Mouse (Mus musculus) left cerebral cortex, postnatal 4 days (tissue): ENCODE data around the gene Clp1. TPM values are rescaled to one million over a fixed set of nuclear protein-coding genes. Genes with fewer than 3 reads are reported as not detected.
"Not testable (repeated sequence)": the region's sequence is repeated elsewhere in the genome, so short reads cannot be mapped to it uniquely, and the experiment has no call there.

Experiments used
- DNase-seq: peaks from one replicate; pipeline ENCODE4 v3.0.0-alpha.2; 2022
- intact Hi-C: fragments of 180-260 bp; cut with DNase I; formaldehyde crosslinking; loops from one replicate; pipeline ENCODE4 v1.15.1; 2025
- total RNA-seq, 2 experiments: library from RNA; stranded (reverse); gene quantifications; 2 replicates each; pipeline ENCODE4 v1.2.3; 2021

Clp1 gene
- total RNA-seq, 2 experiments from 2014 or later = 8.3 to 9.3 TPM

DNA sequence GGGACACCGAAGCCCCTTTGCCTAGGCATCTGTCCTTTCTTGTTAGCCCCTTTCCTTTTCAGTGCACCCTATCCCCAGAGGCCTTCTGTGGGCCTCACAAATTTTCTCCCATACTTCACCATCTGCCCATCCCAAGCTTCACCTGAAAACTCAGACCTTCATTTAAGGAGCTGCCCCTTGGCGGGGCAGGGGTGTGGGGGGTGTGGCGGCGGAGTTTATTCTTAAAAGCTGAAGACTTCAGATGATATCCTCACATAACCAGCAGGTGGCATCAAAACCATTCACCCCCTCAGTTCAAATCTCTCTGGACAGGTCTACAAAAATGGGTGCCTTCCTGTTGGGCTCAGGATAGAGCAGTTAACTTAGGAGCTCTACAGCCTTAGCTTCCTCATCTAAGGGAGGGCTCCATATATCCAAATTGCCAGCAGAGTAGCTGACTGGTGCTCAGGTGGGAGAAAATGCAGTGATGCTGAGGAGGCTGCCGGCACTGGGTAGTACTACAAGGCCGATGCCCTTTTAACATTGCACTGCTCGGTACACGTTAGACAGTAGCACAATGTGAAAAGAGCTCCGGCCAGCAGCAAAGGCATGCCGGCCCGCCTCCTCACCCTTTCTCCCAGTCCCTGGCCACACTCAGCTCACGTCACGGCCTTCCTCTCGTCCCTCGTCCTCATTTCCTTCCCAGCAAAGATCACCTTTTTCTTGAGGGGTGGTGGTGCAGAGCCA, 13.6 kb upstream of the Clp1 start:
- peak; percentile 24 for DNase-seq
- intact Hi-C loops = loop anchor here (5.0 kb wide), 1 partner anchor 57 kb away; the partner anchor contains the start of gene Ube2l6

- peak; percentile 38 for DNase-seq
- intact Hi-C loops = no loop called here
Observed at GRCm38 (mm10) chr2:84738271-84738911, 11.2 kb upstream of the Clp1 start.

GRCm38 (mm10) chr2:84737451-84737925, 10.3 kb upstream of the Clp1 start:
- intact Hi-C loops = no loop called here
- peak; percentile 46 for DNase-seq

DNA sequence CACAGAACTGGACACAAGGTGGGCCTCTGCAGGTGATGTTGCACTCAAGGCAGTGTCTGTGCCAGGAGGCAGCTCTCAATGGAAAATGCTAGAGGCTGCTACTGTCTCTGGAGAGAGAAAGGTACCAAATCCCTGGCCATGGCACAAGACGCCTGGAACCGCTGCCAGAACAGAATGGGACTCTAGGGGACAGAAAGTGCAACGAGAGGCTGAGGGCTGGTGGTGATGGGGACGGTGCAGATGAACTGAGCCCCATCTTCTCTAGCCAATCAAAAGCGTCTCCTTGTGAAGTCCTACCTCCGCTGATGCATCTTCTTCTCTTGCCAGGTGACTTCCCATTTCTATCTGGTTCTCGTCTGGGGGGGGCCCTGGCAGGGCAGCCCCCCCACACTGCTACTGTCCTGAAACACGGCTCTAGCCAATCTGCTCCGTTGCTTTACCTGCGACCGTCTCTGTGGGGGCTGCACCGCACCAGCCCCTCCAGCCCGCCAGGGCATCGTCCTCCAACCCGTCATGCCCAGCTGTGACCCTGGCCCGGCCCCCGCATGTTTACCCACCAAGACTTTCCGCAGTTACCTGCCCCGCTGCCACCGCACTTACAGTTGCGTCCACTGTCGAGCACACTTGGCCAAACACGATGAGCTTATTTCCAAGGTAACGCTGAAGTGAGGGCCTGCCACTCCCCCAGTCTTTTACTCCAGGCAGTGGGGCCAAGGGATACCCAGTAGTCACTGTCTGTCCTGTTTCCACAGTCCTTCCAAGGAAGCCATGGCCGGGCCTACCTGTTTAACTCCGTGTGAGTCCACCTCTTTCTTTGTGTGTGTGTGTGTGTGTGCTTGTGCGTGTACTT, 9.4 kb upstream of the Clp1 start:
- intact Hi-C loops = no loop called here
- DNase-seq = peak; percentile 29

GRCm38 (mm10) chr2:84735346-84735920, 8.3 kb upstream of the Clp1 start:
- intact Hi-C loops = no loop called here
- DNase-seq = no peak

DNA sequence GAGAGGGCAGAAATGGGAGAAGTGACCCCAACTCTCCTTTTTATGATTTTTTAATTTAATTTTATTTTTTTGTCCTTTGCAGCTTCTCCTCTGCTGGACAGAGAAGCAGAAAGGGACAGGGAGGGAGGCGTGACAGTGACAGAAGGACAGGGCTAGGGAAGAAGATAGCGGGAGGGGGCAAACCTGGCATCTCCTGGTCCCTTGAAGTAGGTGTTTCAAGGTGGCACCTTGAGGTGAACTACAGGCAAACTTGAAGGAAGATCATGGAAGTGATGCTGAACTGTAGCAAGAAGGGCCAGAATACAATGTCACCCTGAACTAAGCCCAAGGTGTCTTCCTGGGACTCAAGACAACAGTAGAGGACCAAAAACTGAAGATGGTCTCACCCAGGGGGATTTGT, 7.8 kb upstream of the Clp1 start:
- no peak for DNase-seq
- intact Hi-C loops = no loop called here

GRCm38 (mm10) chr2:84734351-84734864, 7.3 kb upstream of the Clp1 start:
- intact Hi-C loops = no loop called here
- DNase-seq = peak; percentile 43

- DNase-seq = peak; percentile 75
- intact Hi-C loops = no loop called here
Observed at GRCm38 (mm10) chr2:84733579-84734300, 6.6 kb upstream of the Clp1 start, which contains the start of gene Ypel4. TSS of gene Ypel4 (plus strand) at chr2:84734058.

DNA sequence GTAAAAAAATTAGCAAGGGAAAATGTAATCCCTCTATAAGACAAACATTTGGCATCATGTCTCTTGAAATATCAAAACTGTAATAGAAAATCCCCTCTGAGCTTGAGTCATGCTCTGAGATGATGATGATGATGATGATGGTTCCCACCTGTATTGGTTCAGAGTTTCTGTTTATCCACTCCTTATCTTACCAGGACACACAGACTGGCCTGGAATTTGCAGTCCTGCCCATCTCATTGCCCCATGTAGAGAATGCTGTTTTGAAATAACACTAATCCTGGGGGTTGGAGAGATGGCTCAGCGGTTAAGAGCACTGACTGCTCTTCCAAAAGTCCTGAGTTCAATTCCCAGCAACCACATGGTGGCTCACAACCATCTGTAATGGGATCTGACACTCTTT, 5.2 kb upstream of the Clp1 start:
- intact Hi-C loops = no loop called here

GRCm38 (mm10) chr2:84731206-84731605, 4.1 kb upstream of the Clp1 start:
- DNase-seq = no peak
- intact Hi-C loops = no loop called here

More for the DNA sequence above, 5.2 kb upstream of the Clp1 start:
- DNase-seq = no peak

DNA sequence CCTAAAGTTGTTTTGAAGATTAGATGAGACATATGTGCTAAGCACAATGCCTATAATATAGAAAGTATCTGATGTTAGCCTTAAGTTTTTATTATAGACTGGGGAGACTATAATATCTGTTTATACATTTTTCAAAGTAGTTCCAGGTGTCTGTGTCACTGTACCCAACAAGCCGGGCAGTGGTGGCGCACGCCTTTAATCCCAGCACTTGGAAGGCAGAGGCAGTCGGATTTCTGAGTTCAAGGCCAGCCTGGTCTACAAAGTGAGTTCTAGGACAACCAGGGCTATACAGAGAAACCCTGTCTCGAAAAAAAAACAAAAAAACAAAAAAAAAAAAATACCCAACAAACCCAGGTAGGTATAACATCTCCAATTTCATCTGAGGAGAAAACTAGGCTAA, 1.0 kb upstream of the Clp1 start:
- not testable (repeated sequence) for DNase-seq
- intact Hi-C loops = loop anchor here (5.0 kb wide), 1 partner anchor 69 kb away; the partner anchor contains the start of gene Ube2l6

- intact Hi-C loops = loop anchor here (5.0 kb wide), 1 partner anchor 71 kb away; the partner anchor contains the start of gene Ube2l6
- DNase-seq = no peak
Observed at GRCm38 (mm10) chr2:84726716-84727115, 434 bp downstream of the Clp1 start.

- intact Hi-C loops = loop anchor here (5.0 kb wide), 1 partner anchor 72 kb away; the partner anchor contains the start of gene Ube2l6
Observed at GRCm38 (mm10) chr2:84725770-84726169, 1.4 kb downstream of the Clp1 start.

DNA sequence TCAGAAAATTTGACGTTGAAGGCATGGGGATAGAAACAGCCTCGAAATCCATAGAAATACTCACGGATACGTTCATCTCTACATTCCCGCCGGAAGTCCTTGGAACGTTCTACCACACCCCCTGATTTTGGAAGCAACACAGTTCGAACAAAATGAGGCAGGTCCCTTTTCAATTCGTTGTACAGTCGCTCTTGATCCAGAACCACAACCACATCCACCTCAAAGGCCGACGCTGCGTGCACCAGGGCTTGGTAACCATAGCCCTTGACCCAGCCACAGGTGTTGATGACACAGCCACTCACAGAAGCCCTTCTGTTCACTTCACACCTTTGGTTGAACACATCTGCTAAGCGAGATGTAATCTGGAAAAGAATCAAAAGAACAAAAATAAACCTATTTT, 3.3 kb downstream of the Clp1 start:
- no peak for DNase-seq
- intact Hi-C loops = no loop called here

More at GRCm38 (mm10) chr2:84725770-84726169, 1.4 kb downstream of the Clp1 start:
- no peak for DNase-seq

- intact Hi-C loops = no loop called here
Observed at GRCm38 (mm10) chr2:84721182-84721581, 6.0 kb downstream of the Clp1 start.

DNA sequence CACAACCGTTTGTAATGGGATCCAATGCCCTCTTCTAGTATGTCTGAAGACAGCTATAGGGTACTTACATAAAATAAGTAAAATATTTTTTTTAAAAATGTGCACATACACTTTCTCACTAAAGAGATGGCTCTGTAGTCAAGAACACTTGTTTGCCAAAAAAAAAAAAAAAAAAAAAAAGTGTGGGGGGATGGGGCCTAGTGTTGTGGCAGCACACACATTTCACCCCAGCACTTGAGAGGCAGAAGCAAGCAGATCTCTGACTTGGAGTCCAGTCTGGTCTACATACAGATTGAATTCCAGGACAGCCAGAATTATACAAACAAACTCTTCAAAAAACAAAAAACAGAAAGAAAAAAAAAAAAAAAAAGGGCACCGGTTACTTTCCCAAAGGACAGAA, 6.4 kb downstream of the Clp1 start:
- DNase-seq = no peak
- intact Hi-C loops = no loop called here

More at GRCm38 (mm10) chr2:84721182-84721581, 6.0 kb downstream of the Clp1 start:
- no peak for DNase-seq

DNA sequence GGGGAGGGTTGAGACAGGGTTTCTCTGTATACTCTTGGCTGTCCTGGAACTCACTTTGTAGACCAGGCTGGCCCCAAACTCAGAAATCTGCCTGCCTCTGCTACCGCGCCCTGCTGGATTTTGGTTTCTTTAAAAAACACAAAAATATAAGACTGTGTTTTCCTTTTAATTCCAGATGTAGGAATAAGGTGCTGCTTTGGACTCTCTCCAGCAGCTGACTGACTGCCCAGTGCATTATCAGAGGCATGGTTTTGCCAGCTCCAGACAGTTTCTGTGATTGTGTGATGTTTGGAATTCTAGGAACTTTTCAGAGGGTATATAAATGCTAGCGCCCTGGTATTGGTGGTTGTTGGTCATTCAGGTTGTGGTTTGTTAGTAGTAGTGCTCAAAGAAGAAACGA, 9.8 kb downstream of the Clp1 start:
- intact Hi-C loops = no loop called here
- DNase-seq = no peak

DNA sequence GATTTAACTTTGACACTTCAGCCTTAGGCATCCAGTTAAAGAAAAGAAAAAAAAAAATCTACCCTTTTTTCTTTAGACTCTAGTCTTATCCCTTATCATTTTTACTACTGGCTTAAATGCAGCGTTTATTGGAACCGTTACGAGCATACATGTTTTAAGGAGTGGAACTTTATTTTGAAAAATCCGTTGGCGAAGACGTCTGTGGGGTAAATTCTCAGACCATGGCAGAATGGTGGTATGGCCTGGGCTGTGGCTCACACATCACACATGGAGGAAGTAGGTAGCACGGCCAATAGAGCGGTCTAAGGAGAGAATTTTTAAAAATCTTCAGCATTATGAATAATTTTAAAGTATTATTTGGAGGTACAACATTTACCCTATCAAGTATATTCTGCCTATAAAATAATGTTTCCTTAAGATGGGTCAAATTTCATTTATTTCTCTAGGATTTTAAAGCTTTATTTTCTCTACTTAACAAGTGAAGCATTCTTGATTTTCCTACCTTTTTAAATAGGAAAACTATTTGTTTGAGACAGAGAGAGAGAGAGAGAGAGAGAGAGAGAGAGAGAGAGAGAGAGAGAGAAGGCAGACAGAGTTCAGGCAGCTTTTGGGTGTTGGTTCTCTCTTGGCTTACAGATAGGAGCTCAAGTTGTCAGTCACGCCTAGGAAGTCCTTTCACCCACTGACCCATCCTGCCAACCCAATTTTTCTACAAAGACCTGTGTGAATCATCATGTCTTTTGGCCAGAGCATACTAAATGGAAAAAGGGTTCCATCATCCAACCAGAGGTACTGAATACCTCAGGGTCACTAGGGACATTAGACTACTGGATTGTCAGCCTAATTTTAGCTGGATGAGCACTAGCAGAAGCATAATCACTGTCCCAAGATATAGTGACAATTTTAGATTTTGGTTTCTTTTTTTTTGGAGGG, 10.5 kb downstream of the Clp1 start:
- intact Hi-C loops = no loop called here
- no peak for DNase-seq
